In genomic region chr9:72170235-72170634, GRCm38 (mm10) we compare ENCODE assay signal across 8 mouse cellular contexts. TPM values are rescaled to one million over a fixed set of nuclear protein-coding genes. Genes with fewer than 3 reads are reported as not detected.
DNase-seq lines count a peak whose midpoint lies in the region; ATAC-seq and TF ChIP-seq lines count a peak whose summit lies in the region.

No protein-coding gene starts in this region.

- no peak for DNase-seq in heart, postnatal 36 days
- DNase-seq in hindbrain, postnatal 0 days (ENCODE audit: low spot score) = no peak
- no peak for DNase-seq in urinary bladder, postnatal 36 days (ENCODE audit: low spot score in 2 of 2)
- no peak for DNase-seq in left cerebral cortex, postnatal 4 days
- DNase-seq in left cerebral cortex, adult 8-10 months (ENCODE audit: low spot score in 2 of 2) = no peak

- no peaks in the 10 kb centered on the region for H3K27me3 ChIP-seq in heart, embryonic 13.5 days (replicated peaks)
- H3K27me3 ChIP-seq in hindbrain, postnatal 0 days (ENCODE audit: insufficient read depth, low read length) = no peaks in the 10 kb centered on the region
- no peaks in the 10 kb centered on the region for H3K27me3 ChIP-seq in midbrain, embryonic 16.5 days (ENCODE audit: control insufficient read depth, insufficient read depth, low read depth, low read length)

- peaks cover 12% of the 10 kb centered on the region for H3K4me1 ChIP-seq in heart, embryonic 13.5 days
- H3K4me1 ChIP-seq in brown adipose tissue, adult 24 weeks (ENCODE audit: control insufficient read depth, insufficient read depth, insufficient read length, low read length) = peaks cover 3% of the 10 kb centered on the region; the same call in 1 of the 2 replicates
- no peaks in the 10 kb centered on the region for H3K4me1 ChIP-seq in hindbrain, postnatal 0 days (ENCODE audit: insufficient read depth, low read length)
- H3K4me1 ChIP-seq in midbrain, embryonic 16.5 days (ENCODE audit: control insufficient read depth, insufficient read depth, low read length) = peaks cover 9% of the 10 kb centered on the region

- no peak for ATAC-seq in heart, embryonic 13.5 days (ENCODE audit: extremely low read depth, insufficient number of reproducible peaks, low FRiP score, low TSS enrichment)
- no peak for ATAC-seq in hindbrain, postnatal 0 days
- no peak for ATAC-seq in midbrain, embryonic 16.5 days

- 5% methylated on average over 9 of the region's 9 CpGs for WGBS in heart, embryonic 13.5 days
- WGBS in hindbrain, postnatal 0 days = 16% methylated on average over 9 of the region's 9 CpGs
- WGBS in midbrain, embryonic 16.5 days = 4% methylated on average over 9 of the region's 9 CpGs

- peak overlapping the region; percentile 33; the same call in 1 of the 2 replicates for H3K27ac ChIP-seq in heart, embryonic 13.5 days (replicated peaks)
- H3K27ac ChIP-seq in brown adipose tissue, adult 24 weeks (replicated peaks; ENCODE audit: low read depth, low read length) = no peak overlapping the region
- H3K27ac ChIP-seq in hindbrain, postnatal 0 days = no peak overlapping the region
- H3K27ac ChIP-seq in midbrain, embryonic 16.5 days (ENCODE audit: low read length) = no peak overlapping the region

- peak overlapping the region; percentile 78 for H3K4me2 ChIP-seq in heart, embryonic 13.5 days
- H3K4me2 ChIP-seq in hindbrain, postnatal 0 days (ENCODE audit: low read depth, low read length) = peak overlapping the region; percentile 52
- H3K4me2 ChIP-seq in midbrain, embryonic 16.5 days (ENCODE audit: low read length) = peak overlapping the region; percentile 50

- H3K36me3 ChIP-seq in heart, embryonic 13.5 days = no peaks in the 10 kb centered on the region
- no peaks in the 10 kb centered on the region for H3K36me3 ChIP-seq in hindbrain, postnatal 0 days (ENCODE audit: insufficient read depth, low read length)
- H3K36me3 ChIP-seq in midbrain, embryonic 16.5 days (ENCODE audit: control insufficient read depth, insufficient read depth, low read length) = no peaks in the 10 kb centered on the region

- intact Hi-C loops in heart, postnatal 36 days (cut with DNase I) = no loop called here
- intact Hi-C loops in left cerebral cortex, postnatal 4 days (cut with DNase I) = no loop called here

- H3K9me3 ChIP-seq in heart, embryonic 13.5 days = no peaks in the 10 kb centered on the region
- H3K9me3 ChIP-seq in hindbrain, postnatal 0 days (ENCODE audit: low read length) = no peaks in the 10 kb centered on the region
- H3K9me3 ChIP-seq in midbrain, embryonic 16.5 days (replicated peaks; ENCODE audit: control insufficient read depth, low read length, poor library complexity, severe bottlenecking) = no peaks in the 10 kb centered on the region; the same call in 1 of the 2 replicates

- TF ChIP-seq CTCF in hindbrain, postnatal 0 days (IDR thresholded peaks at IDR 0.05; ENCODE audit: low read depth) = no peak

- peak overlapping the region; percentile 79 for H3K9ac ChIP-seq in heart, embryonic 13.5 days
- H3K9ac ChIP-seq in hindbrain, postnatal 0 days (replicated peaks; ENCODE audit: low read length) = peak overlapping the region; percentile 21; the same call in 1 of the 2 replicates
- peak overlapping the region; percentile 39; the same call in 1 of the 2 replicates for H3K9ac ChIP-seq in midbrain, embryonic 16.5 days (ENCODE audit: low read depth, low read length)

- peak overlapping the region; percentile 57 for H3K4me3 ChIP-seq in heart, embryonic 13.5 days
- peak overlapping the region; percentile 43 for H3K4me3 ChIP-seq in brown adipose tissue, adult 24 weeks (ENCODE audit: insufficient read depth, low read depth, low read length)
- peak overlapping the region; percentile 20 for H3K4me3 ChIP-seq in hindbrain, postnatal 0 days (ENCODE audit: low read length)
- H3K4me3 ChIP-seq in midbrain, embryonic 16.5 days (ENCODE audit: low read depth, low read length) = peak overlapping the region; percentile 17; the same call in 1 of the 2 replicates

RNA-seq across cellular contexts. Expression of gene Tcf12, which starts 58.6 kb away (rescaled TPM):
- 29.7 and 31.9 TPM in 2 replicates for polyA plus RNA-seq in heart, embryonic 13.5 days (2015; fragmentation: Nextera tagmentation; extraction: Ambion mirVana)
- 10 to 100 TPM; 29.7 to 39.4 TPM for total RNA-seq in heart, postnatal 36 days (2021)
- polyA plus RNA-seq in brown adipose tissue, adult 24 weeks (2012; ENCODE audit: insufficient read depth, insufficient read length, missing spikeins) = 27.0 and 32.8 TPM in 2 replicates
- total RNA-seq in hindbrain, postnatal 0 days (2014; rRNA removed) = 96.6 and 155 TPM in 2 replicates
- polyA plus RNA-seq in hindbrain, postnatal 0 days (2015; fragmentation: Nextera tagmentation; extraction: Ambion mirVana) = 65.5 and 68.3 TPM in 2 replicates
- polyA plus RNA-seq in midbrain, embryonic 16.5 days (2015; fragmentation: Nextera tagmentation; extraction: Ambion mirVana) = 43.6 and 43.8 TPM in 2 replicates
- total RNA-seq in left cerebral cortex, postnatal 4 days (2021) = 10 to 100 TPM; 59.3 to 59.6 TPM
- total RNA-seq in left cerebral cortex, adult 8-10 months (2022) = 10 to 100 TPM; 44.5 to 53.5 (median 47.2) TPM

Comparison
In these comparisons a context has a peak if more than half of its experiments do, and no peak if none do; other contexts are left out.
1. H3K9ac ChIP-seq: peak in every context shown above with its lines; median percentile 79 in heart, embryonic 13.5 days; 39 in midbrain, embryonic 16.5 days; 21 in hindbrain, postnatal 0 days.